Mouse (Mus musculus): ENCODE measurements at regions not wholly inside any gene's neighbourhood (a gene's known extent, or its start where the extent isn't known, plus 50 kb on each side); places are given as distances from the start of the nearest gene placed in this dataset.

DNA sequence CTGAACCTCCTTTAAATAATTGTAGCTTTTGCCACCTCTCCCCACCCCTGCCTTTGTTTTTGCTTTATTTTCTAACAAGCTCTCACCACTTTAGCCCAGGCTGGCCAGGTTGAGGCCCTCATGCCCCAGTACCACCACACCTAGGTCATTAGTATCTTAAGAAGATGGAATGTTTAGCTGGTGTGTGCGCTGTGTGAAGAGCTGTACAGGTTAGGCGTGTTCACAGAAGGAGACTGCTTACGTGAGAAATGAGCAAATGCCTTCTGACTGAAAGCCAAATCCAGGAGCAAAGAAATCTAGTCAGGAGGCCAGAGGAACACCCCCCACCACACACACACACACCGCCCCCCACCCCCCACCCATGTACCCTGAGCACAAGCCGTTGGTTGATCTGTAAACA is 303.4 kb downstream of the Klf5 start:
- no peak for DNase-seq (ENCODE audit: low spot score in 2 of 2)
- intact Hi-C loops (cut with DNase I) = no loop called here

DNA sequence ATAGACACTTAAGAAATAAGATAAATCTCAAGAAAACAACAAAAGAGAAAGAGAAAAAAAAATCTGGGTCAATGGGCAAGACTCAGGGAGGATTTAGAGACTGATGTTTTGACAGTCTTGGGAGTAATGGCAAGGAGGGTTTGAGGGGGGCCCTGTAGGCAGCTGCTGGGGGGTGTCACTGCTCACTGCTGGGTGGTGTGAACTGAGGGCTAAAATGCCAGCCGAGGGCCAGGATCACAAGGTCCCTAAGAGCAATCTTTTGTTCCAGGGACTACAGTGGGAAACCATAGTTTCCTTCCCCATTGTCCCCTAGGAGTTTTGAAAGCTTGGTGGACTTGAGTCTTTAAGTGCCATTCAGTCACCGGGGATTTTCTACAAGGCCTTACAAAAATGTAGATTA is 304.8 kb downstream of the Klf5 start:
- intact Hi-C loops (cut with DNase I) = no loop called here
- DNase-seq (ENCODE audit: low spot score in 2 of 2) = no peak

DNA sequence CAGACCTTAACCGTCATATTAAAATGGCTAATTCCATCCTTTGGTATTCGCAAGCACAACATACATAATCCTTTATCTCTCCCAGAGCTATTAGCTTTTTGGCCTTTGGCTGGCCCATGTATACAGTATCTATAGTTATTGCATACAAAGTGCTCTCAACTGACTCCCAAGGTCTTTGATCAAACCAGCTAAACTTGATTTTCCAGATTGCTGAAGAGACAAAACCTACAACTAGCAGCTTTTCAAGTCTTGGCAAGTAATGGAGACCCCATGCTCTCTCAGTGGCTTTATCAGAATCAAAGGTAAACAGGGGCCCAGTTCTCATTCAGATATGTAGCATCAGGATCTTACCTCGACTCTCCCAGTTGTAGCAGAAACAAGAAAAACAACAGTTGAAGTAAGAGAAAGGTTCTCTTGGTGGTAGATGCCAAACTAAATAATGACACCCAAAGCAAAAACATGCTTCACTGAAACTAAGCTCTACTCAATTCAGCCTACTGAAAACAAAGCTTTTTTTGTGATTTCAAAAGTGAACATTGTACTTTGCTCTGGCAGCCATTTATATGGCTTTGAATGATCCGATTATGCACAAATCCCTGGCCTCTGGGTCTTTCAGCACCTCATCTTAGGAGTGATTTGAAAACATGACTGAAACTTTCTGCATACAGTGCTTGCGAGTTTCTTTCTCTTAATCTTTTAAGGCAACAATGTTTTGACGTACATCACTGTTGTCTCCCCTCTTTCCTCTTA is 307.0 kb downstream of the Klf5 start:
- DNase-seq (ENCODE audit: low spot score in 2 of 2) = no peak
- intact Hi-C loops (cut with DNase I) = no loop called here

DNA sequence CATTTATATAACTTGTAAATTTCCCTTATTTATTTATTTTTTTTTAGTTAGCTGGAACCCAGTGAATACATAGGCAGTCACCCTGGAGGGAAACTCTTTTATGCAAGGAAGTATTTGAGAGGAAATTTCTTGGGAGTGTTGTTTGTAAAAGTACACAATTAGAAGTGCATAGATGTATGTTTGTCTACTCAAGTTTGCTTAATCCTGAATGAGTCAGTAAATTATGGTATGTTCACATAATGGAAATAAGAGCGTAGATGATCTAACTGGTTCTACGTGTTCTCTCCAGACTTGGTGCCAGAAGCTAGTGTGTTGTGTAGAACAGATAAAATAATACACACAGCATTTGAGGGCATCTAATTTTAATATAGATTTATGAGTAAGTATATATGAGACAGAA is 310.5 kb downstream of the Klf5 start:
- intact Hi-C loops (cut with DNase I) = no loop called here
- DNase-seq (ENCODE audit: low spot score in 2 of 2) = no peak

DNA sequence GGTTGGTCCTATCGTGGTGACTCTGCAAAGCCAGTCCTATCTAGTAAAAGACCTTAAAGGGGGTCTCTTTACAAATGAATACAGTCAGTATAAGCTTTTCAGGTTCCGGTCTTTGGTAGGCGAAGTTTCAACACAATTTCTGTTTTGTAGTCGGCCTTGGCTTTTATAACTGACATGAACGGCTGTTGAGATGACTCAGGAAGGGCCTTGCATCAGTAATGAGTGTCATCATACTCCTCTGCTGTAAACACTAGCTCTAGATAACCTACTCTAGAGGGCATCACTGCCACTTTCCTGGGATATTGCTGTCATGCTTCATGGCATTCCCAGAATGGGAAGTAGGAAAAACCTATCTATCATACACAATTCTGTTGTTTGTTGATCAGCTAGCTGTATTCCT is 312.9 kb downstream of the Klf5 start:
- intact Hi-C loops (cut with DNase I) = no loop called here
- no peak for DNase-seq (ENCODE audit: low spot score in 2 of 2)

DNA sequence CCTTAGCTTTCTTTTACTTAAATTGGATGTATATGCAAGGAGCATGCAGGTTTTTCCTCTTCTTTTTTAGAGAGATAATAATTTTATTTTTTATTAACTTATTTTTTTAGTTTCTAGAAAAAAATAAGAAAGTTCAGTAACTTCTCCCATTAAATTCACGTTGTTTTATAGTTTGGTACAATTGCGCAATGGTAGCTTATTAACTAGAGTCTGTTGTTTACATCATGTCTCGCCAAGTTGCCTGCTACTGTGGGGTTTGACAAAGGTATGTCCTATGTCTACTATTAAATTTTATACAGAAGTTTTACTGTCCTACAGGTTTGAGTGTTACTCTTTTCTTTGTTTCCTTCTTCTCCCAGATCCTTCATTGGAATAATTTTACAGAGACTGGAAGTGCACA is 313.6 kb downstream of the Klf5 start:
- no peak for DNase-seq (ENCODE audit: low spot score in 2 of 2)
- intact Hi-C loops (cut with DNase I) = no loop called here

DNA sequence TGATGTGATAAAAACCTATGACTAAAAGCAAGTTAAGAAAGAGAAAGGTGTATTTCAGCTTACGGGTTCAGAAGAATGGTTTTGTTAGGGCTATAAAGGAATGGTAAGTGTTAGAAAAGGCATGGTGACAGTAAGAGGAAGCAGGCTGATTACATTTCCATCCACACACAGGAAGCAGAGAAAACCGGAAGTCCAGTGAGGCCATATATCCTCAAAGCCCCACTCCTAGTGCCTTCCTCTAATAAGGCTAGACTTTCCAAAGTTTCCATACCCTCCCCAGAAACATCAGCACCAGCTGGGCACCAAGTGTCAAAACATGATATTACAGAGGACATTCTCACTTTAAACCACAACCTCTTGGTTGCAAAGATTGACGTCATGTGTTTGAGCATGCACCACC is 316.3 kb downstream of the Klf5 start:
- no peak for DNase-seq (ENCODE audit: low spot score in 2 of 2)
- intact Hi-C loops (cut with DNase I) = no loop called here

DNA sequence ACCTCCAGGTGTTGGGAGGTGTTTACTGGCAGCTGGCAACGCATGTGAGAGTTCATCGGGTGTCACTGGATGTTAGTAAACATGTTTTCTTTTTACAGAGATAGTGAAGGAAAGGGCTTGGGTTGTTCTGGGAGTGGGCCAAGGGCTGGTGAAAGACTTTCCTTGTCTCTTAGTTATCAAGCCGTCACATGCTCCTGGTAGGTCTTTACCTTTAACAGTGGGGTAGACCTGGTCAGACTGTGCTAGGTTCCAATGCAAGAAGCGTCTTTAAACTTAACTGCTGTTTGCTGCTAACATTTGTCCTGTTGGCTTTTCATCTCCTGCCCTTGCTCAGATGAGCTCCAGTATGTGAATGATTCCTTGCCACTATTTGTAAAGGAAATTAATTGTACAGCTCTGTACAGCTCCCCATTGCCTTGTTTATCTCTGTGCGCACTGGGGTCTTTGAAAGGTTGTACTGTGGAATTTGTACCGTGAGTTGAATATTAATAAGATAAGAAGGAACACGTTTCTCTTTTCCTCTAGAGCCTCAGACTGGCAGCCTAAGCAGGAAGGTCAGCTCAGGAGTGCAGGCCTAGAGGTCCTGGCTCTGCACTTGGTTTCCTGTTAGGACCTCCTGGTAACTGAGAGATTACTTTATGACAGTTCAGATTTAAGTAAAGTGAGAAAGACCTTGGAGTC is 318.3 kb downstream of the Klf5 start:
- DNase-seq (ENCODE audit: low spot score in 2 of 2) = no peak
- intact Hi-C loops (cut with DNase I) = no loop called here

DNA sequence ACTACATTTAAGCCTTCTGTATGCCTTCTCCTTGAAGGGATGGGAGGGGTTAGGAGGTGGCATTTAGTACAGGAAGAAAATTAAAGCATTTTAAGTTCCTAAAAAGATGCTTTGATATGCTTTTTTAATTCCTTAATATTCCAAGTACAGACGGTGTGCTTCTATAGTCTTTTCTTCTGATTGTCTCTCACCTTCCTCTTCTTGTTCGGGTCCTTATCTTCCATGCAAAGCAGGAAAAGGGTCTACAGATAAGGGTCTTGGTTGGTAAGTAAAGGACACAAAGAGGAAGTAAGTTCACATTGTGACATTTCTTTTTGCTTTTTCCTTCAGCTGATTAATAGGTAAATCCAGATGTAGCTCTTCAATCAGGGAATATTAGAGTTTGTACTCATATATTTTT is 318.9 kb downstream of the Klf5 start:
- DNase-seq (ENCODE audit: low spot score in 2 of 2) = no peak

DNA sequence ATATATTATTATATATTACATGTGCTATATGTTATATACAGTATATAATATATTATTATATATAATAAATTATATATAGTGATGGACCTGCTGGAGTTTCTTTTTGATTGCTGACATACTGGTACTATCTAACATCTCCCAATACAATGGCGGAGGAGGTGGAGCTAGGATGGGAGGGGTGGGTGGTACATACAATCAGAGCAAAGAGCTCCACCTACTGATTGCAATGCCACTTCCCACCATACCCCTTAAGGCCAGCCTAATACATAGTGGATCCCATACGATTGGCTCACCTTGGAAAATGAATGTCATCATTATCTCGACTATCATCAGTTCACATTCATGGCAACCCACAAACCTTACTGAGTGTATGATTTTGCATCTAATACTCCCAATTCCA is 323.0 kb downstream of the Klf5 start:
- intact Hi-C loops (cut with DNase I) = no loop called here
- DNase-seq (ENCODE audit: low spot score in 2 of 2) = no peak

More for the DNA sequence above, 318.9 kb downstream of the Klf5 start:
- intact Hi-C loops (cut with DNase I) = no loop called here

DNA sequence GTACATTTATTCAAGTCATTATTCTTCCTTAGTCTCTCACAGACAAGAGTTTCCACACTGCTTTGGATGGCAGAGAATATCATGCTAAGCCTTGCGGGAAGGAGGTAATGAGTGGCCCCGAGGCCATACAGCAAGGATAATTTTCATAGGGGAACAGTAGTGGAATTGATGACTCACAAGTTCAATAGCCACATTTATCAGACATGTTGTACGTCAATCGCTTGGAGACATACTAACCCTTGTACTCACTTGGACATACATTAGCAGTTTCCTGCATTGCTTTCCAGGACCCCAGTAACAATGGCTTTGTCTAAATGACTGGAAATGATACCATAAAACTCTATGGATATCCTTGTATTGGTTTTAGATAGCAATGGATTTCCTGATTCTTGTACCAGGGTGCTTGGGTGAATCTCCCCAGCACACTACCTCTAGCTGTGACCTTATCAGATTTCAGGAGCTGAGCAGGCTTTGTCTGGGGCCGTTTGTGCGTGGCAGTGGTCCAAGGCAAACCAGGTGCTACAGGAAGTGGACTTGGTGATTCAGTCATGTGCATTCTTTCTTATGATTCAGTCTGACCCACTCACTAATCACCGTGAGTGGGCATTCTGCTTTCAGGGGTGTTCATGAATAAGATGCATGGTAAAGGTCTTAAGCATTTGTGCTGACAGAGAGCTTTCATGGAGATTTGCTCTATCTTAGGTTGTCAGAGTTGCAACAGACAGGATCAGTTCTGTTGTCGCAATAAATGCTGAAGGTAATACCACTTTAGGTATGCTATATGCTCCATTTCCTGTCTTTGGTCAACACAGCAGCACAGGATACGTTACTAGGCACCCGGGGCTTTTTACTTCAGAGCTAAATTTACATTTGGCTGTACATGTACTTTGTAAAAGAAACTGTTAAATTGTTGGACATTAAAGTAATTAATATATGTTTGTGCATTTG is 326.2 kb downstream of the Klf5 start:
- intact Hi-C loops (cut with DNase I) = no loop called here
- DNase-seq (ENCODE audit: low spot score in 2 of 2) = no peak

DNA sequence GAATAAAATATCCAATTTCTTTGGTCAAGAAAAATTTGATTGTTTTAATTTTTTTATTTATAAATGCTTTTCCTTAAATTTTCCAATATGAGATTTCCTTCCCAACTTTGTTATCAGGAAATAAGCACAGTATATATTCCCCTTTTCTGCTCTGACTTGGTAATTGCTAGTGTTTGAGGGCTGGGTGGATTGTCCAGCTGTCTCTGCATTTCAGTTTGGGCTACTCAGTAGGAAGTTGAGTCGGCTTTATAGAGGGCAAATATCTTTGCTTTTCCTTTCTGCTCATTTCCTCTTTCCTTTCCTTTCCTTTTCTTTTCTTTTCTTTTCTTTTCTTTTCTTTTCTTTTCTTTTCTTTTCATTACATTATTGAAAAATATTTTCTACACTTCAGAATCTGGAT is 329.1 kb downstream of the Klf5 start:
- DNase-seq (ENCODE audit: low spot score in 2 of 2) = no peak
- intact Hi-C loops (cut with DNase I) = no loop called here

DNA sequence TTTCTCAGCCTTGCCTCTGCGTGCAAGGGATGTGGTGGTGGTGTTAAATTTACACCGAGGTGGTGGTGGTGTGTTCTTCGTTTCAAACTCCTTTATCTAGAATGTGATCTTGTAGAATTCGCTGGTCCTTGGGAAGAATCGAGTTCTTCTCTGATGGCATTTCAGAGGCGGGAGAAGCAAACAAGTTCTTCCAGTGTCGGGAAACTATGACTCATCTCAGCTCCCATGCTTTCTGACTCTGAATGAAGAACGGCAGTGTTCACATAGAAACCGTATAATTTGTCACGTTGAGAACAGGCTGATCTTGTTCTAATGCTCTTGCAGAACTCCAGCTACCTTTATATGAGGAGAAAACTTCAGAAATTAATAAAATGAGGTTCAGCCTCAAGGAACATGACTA is 332.6 kb downstream of the Klf5 start:
- intact Hi-C loops (cut with DNase I) = loop anchor here (5.0 kb wide), 1 partner anchor 261 kb away; no protein-coding TSS in a partner anchor
- peak; percentile 24 to 38 for DNase-seq (ENCODE audit: low spot score in 2 of 2)

DNA sequence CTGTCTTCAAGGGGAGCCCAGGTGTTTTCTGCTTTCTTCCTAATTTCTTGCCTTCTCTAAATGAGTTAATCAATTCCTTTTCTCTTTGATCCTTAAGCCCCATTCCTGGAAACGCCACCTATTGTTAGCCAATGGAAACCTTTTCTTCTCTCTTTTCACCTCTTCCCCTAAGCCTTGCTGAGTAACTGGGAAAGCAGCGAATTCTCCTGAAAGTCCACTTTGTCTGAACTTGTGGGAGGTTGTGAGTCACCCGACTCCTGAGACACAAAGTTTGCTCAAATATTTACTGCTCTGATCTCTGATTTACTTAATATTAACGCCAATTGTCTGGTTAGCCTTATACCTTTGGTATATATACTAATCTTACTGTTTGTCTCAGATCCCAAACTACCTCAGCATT is 334.0 kb downstream of the Klf5 start:
- DNase-seq (ENCODE audit: low spot score in 2 of 2) = no peak
- intact Hi-C loops (cut with DNase I) = loop anchor here (5.0 kb wide), 1 partner anchor 260 kb away; no protein-coding TSS in a partner anchor

DNA sequence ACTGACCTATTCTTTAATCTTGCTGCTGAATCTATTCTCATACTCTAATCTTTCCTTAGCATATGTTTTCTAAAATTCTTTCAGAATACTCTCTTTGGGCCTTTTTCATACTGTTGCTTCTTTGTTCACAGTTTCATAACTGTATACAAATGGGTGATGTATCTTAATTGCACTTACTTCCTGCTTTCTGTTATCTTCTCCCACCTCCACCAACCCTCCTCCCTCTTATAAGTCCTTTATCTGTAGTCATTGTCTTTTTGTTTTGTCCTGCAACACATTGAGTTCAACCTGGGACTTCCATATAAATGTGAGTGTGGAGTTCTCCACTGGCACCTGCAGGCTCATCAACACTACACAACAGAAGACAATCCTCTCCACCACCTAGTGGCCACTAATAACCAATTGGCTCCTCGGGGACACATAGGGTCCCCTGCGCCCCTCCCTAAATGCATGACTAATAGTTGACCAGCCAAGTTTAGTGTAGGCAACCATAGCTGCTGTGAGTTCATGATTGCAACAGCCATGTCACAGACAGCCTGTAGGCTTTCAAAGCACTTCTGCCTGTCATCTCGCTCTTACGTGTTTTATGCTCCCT is 337.2 kb downstream of the Klf5 start:
- intact Hi-C loops (cut with DNase I) = no loop called here
- no peak for DNase-seq (ENCODE audit: low spot score in 2 of 2)

DNA sequence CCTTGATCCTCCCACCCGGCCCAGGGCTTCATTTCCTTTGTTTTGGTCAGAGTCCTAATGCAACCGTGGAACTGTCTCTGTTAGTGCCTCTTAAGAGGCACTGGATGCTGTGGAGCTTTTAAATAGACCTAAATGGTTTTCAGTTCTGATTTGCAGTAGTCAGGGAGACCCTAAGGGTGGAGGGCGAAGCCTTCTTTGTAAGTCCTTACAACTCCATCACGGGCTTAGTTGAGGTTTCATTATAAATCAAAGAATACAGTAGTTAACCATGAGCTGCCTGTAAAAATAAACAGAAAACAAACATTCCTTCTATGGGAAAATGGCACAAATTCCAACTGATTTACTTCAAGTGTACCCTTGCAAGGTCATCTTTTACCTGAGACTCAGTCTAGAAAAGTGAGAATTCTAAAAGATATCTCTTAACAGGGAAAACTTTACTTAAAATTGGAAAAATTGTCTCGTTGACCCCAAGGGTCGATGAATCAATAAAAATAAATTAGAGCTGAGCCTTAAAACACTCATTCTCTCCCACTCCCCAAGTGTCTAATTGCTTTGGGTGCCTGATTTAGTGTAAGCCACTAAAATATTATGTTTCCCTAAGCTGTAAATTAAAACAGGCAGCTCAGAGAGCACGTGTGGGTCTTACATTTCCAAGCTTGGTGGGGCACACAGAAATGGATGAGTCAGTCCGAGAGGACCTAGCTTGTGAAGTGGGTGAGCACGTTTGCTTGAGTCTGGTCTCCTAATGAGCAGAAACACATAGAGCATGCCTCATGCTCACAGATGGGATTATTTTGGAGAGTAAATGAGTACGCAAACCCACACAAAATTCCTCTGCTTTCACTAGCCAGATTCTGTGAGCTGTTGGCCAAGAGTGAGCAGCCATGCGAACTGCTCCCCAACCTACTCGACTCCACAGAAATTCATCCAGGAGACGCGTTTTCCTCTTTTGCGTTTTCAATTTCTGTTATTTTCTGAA is 343.3 kb downstream of the Klf5 start:
- peak; percentile 14 to 15 for DNase-seq (ENCODE audit: low spot score in 2 of 2)
- intact Hi-C loops (cut with DNase I) = no loop called here

DNA sequence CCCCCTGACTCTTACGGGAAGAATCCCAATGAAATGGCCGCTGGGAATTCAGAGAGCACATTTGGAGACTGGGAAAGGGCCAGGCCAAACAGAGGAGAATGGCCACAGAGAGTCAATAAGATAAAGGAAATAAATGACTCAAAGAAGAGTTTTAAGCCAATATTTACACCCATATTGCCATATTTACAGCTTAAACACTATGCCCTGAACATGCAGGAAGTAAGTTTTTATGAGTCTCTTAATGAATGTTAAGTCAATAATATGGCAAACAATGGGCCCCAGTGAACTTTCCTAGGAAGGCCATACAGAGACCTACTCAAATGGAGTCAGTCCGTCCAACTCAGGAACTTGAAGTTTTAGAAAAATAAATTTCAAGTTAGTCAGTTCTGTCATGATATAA is 347.8 kb downstream of the Klf5 start:
- intact Hi-C loops (cut with DNase I) = no loop called here
- no peak for DNase-seq (ENCODE audit: low spot score in 2 of 2)

DNA sequence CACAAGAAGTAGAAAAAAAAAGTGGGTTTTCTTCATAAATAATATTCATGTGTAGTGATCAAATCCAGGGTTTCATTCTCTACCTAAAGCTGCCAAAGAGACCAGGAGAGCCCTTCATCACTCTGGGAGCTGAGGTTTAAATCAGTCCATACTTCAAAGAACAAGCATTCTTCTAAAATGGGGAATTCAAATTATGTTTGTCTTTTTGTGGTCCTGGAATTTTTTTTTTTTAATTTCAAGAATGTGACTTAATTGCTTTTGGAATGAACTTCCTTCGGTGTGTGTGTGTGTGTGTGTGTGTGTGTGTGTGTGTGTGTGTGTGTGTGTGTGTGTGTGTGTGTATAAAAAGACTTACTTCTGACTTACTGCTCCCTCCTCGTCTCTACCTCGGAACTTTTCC is 375.9 kb downstream of the Klf5 start:
- no peak for DNase-seq (ENCODE audit: low spot score in 2 of 2)
- intact Hi-C loops (cut with DNase I) = no loop called here

All from left cerebral cortex, postnatal 36 days (tissue).